Mouse (Mus musculus) adipocyte (in vitro differentiated cells): ENCODE data around the gene Slc29a1.
A peak's percentile ranks its signal among the peaks of the same experiment; 100 is the strongest.

Experiments
- DNase-seq: peaks from one replicate; pipeline ENCODE4 v3.0.0-alpha.2; 2016; ENCODE audit warnings: low spot score

The Slc29a1 gene

DNA sequence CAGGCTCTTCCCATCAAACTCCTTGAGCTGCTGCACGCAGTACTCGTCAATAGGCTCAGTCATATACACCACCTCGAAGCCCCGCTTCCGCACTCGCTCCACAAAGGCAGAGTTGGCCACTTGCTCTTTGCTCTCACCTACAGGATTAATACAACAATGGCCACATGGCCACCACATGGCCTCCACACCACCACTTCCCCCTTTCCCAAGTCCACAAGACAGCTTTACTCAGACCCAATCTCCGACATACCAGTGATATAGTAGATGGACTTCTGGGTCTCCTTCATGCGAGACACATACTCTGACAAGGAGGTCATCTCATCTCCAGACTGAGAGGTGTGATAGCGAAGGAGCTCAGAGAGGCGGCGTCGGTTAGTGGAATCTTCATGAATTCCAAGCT is 30.4 kb downstream of the Slc29a1 start:
- no peak for DNase-seq

DNA sequence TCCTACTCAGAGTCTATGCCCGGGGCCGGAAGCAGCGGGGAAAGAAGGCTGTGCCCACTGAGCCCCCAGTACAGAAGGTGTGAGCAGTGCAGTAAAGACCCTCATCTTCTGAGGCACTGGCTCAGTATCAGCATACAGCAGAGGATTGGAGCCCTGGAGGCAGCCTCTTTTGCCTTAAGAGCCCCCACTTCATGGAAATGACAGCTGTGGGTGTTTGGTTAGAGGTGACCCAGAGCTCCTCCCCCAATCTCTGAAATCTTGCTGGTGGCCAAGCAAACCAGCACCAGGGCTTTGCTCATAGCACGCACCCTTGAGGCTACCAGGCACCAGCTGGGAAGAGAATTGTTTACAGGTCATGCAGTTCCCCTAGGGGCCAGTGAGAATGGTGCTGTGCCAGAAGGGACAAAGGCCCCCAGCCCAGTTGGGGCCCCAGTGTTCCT is 32.2 kb downstream of the Slc29a1 start:
- DNase-seq: peak; percentile 54

DNA sequence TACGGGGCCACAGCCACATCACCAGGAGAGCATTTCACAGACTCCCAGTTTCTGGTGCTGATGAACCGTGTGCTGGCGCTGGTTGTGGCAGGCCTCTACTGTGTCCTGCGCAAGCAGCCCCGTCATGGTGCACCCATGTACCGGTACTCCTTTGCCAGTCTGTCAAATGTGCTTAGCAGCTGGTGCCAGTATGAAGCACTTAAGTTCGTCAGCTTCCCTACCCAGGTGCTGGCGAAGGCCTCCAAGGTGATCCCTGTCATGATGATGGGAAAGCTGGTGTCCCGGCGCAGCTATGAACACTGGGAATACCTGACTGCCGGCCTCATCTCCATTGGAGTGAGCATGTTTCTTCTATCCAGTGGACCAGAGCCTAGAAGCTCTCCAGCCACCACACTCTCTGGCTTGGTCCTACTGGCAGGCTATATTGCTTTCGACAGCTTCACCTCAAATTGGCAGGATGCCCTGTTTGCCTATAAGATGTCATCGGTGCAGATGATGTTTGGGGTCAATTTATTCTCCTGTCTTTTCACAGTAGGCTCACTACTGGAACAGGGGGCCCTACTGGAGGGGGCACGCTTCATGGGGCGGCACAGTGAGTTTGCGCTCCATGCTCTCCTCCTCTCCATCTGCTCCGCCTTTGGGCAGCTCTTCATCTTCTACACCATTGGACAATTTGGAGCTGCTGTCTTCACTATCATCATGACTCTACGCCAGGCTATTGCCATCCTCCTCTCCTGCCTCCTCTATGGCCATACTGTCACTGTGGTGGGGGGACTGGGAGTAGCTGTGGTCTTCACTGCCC is 32.8 kb downstream of the Slc29a1 start:
- DNase-seq: no peak

DNA sequence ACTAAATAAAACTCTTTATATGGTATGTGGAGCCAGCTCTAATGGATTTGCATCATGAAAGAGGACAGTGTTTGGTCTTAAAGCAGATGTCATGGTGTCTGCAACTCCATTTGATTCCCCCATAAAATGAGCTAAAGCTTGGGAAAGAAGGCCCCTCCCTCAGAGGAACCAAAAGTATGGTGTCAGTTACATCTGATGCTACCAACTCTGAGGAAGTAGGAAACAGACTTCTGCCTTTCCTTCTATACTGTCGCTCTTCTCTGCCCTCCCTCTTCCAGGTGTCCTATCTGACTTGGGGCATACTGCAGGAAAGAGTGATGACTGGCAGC is 33.4 kb downstream of the Slc29a1 start:
- DNase-seq: no peak

DNA sequence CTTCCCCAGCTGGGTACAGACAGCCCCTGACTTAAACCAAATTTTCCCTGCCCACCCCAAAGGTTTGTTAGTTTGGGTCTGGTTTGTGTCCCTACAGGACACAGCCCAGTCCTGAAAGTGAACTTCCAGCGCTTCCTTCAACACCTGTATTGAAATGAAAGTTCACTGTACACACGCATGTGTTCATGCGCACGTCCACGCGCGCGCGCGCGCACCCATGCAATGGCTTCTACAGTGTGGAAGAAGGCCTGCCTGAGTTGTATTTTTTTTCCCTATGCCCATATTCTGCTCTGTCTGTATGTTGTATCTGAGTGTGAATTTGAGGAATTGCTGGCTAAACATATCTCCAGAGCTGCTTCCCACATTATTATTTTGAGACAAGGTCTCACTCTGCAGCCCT is 34.3 kb downstream of the Slc29a1 start:
- no peak for DNase-seq

DNA sequence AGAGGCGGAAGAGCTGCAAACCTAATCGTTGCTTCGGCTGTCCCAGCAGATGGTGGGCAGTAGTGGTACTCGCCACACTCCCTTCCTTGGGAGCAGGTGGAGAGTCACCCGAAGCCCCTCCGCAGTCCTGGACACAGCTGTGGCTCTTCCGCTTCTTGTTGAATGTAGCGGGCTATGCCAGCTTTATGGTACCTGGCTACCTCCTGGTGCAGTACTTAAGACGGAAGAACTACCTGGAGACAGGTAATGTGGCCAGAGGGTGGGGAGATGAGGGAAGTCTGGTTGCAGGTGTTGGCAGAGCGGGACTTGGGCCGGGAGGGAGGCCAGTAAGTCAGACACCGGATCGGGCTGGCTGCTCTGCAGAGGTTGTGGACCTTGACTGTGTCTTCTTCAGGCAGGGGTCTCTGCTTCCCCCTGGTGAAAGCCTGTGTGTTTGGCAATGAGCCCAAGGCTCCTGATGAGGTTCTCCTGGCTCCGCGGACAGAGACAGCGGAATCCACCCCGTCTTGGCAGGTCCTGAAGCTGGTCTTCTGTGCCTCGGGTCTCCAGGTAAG is 34.8 kb downstream of the Slc29a1 start:
- DNase-seq: no peak

DNA sequence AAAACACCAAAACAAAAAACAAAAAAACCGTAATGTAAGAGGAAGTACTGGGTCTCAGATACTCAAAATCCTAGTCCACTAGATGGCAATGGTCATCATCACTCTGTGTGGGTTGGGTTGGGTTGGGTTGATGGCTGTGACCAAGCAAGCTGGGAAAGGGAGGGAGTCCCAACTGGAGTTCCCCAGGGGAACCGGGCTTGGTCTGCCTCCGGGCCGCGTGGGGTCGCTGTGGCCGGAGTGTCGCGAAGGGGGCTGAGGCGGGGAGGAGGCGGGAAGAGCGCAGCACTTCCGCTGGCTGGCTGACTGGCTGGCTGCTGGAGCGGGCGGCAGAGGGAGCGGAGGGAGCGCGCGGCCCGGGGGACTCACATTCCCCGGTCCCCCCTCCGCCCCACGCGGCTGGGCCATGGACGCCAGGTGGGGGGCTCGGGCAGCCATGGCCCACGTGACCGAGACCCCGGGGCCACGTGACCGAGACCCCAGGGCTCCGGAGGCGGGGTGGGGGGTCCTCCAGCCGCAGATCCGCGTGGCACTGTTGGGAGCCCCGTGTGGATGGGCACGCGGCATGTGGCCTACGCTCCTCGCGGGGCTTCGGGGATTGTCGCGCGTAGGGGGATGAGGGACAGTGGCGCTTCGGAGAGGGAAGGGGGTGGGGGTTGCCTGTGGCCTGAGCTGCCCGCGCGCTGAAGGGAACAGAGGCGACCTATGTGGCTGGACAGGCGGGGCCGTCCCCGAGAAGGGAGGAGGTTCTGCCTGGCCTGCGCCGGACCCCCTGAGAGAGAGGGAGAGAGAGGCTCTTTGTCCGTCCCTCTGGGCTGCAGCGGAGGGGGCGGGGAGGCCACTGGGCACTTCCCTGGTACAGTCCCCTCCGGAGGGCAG is 35.5 kb downstream of the Slc29a1 start, which contains the start of gene Slc35b2:
TSS of gene Slc35b2 (plus strand) at position 220 of the 876 bp plus-strand sequence.
- DNase-seq: peak; percentile 96

DNA sequence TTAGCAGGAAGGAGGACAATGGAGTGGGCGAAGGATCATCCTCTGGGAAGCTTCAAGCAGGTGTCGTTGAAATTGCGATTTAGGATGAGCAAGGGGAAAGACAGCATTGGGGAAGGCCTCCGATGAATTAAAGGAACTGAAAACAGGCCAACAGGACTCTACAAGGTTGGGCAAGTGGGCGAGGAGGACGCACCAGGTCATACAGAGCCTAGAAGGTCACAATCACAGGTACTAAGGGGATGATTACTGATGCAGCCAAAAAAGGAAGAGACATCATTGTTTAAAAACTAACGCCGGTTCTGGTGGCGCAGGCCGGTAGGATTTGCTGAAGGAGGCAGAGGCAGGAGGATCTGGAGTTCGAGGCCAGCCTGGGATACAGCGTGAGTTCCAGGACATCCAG is 36.2 kb downstream of the Slc29a1 start:
- no peak for DNase-seq

DNA sequence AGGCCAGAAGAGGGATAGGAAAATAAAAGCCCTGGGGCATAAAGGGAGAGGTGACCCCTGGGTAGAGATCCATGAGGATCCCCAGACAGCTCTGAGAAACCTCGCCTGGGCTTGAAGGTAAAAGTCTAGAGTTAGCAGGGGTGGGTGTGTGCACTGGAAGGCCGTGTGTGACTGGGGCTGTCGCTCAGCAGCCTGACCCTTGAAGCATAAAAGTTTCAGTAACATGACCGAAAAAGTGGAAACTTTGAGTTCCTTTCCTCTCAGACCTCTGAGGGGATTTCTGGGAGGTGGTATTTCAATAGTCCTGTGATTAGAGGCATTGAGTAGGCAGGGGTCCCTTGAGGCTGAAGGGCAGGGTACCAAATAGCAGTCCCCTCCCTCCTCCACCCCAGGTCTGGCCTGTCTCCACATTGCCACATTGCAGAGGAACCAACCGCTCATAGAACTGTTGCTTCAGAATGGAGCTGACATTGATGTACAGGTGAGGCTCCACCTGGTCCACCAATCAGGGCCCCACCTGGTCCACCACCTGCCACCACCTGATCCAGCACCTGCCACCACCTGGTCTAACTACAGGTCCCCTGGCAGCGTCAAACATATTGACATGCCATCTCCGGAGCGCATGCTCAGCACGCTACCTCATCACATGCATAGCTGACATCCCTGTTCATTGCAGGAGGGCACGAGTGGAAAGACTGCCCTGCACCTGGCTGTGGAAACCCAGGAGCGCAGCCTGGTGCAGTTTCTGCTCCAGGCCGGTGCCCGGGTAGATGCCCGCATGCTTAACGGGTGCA is 39.5 kb downstream of the Slc29a1 start:
- DNase-seq: no peak

DNA sequence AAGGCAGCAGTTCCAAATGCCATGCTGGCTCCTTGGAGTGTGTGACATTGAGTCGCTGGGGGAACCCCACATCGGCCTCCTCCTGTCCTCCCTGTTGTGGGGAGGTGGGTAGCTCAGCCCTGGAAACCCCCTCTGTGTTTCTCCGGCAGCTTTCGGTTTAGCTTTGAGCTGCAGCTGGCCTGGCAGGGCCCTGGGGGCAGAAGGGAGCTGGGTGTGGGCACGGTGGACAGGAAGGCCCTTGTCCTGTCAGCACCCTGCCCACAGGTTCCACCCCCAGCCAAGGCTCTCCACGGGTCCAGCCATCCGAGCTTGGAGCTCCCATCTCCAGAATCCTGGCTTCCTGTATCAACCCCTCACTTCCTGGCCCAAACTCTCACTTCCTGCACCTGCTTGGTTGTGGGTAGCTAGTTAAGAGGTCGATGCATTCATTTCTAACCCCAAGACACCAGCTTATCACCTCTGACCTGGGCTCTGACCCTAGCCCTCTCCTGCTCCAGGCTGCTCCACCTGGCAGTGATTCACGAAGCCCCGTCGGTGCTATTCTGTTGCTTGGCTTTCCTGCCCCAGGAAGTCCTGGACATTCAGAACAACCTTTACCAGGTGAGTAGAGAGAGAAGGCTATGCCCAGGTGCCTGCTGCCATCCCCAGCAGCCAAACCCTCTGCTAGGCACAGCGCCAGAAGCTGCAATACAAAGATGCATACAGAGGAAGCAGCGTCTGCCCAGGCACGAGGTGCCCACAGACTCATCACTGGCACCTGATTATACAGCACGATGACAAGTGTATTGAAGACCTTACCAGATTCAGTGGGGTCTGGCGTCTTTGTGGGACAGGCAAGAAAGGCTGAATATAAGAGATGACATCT is 41.2 kb downstream of the Slc29a1 start:
- DNase-seq: no peak

DNA sequence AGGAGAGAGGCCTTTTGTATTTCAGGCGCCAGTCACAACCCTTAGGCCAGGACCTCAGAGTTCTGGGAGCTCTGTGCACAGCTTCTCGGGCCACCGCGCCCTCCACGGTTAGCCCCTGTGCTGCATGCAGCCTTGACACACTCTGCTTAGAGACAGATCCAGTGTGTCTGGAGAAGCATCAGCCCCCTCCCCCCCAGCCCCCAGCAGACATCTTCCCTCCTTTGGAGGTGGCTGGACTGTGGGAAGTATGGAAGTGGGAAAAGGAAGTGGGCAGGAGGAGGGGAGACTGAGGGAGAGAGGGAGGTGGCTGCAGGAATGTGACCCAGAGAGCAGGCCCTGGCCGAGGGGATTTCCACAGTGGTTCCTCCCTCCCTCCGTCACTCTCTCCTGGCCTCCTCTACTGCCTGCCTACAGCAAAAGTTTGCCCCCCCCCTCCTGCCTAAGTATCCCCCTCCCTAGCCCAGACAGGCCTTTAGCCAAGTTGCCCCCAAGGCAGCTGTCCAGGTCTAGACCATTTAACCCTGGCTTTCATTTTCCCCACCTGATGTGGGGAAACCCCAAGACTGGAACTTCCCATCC is 42.1 kb downstream of the Slc29a1 start:
- no peak for DNase-seq

DNA sequence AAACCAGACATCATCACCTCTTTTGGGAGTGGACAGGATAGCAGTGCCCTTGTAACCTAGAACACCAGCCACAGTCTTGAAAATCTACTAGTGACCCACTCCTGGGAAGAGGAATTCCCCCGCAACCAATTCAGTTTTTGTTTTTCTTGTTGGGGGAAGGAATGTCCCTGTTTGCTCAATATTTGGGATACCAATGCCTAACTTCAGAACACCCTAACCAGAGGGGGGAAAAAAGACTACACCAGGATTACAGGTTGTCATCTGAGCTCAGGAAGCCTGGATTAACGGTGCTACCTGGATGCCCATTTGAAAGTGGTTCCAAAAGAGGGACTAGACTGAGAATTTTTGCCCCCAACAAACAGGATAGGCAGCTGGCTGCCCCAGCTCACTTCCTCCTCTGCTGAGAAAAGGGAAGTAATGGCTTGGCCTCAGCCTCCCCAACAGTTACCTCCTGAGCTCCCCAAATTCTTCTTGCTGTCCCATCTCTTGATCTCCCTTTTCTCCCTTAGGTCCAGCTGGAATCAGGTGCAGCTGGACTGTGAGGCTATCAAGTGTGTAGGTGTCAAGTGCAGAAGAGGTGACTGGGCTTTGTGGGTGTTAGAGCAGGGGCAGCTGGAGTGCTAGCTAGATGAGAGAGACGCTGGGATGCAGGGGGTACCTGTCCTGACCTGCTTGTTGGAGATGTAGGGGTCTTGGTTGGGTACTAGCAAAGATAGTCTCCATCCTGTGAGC is 42.7 kb downstream of the Slc29a1 start:
- no peak for DNase-seq

DNA sequence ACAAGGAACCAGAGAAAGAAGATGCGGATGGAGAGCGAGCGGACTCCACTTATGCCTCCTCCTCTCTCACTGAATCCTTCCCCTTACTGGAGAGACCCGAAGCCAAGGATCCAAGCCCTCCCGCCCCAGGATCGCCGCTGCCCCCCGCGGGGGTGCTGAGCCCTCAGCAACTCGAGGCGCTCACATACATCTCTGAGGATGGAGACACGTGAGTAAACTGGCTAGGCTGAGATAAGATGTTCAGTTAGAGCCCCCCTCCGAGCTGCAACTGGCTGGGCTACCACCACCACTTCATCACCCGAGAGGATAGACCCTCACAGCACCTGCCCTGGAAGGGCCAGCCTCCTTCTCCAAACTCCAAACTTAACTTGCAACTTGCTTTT is 43.3 kb downstream of the Slc29a1 start:
- no peak for DNase-seq

DNA sequence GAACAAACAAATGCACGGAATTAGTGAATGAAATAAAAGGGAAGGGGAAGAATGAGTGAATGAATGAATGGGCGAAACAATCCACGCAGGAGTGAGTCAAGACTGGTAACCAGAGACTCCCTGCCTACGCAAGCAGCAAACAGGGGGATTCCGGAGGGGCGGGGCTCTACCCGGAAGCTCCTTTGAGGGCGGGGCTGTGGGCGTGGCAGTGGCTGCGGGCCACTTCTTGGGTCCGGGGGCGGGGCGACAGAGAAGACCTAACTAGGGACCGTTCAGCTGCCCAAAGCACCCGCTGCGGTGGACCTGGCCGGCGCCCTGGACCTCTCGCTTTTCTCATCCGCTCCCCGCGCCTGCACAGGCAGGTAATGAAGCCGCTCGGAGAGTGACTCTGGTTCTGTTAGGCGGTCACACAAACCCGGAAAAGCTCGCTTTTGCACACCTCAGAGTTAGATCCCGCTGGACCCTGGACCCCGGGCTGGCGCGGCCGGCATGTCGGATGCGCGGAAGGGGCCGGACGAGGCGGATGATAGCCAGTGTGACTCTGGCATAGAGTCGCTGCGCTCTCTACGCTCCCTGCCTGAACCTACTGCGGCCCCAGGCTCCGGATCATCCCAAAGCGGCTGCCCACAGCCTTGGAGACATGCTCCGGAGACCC is 43.8 kb downstream of the Slc29a1 start, which contains the start of gene Nfkbie:
TSS of gene Nfkbie (plus strand) at position 252 of the 655 bp plus-strand sequence.
- peak; percentile 71 for DNase-seq

DNA sequence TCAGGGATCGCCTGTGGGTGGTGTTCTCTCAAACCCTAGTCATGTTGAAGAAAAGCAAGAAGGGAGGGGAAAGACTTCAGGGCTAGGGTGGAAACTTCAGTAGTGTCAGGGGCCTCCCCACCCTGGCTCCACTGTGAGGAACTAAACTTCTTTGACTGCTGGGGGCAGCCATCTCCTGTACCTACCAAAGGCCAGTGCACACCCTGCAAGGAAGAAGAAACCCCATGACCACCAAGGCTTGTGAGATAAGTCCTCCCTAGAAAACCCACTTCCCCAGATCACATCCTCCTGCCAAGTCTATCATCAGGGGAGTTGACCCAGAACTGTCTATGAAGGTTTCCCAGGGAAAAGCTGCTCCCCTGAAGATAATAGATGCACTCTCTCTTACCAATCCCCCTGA is 45.0 kb downstream of the Slc29a1 start:
- DNase-seq: no peak

DNA sequence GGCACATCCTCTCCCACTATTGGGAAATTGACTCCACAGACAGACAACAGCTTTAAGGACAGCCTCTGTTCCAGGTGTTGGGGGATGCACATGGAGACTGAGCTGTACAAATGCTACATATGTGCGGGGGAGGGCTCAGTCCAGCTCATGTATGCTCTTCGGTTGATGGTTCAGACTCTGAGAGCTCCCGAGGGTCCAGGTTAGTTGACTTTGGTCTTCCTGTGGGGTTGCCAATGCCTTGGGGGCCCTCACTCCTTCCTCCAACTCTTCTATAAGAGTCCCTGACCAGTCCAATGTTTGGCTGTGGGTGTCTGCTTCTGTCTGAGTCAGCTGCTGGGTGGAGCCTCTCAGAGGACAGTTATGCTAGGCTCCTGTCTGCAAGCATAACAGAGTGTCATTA is 46.3 kb downstream of the Slc29a1 start:
- DNase-seq: no peak

DNA sequence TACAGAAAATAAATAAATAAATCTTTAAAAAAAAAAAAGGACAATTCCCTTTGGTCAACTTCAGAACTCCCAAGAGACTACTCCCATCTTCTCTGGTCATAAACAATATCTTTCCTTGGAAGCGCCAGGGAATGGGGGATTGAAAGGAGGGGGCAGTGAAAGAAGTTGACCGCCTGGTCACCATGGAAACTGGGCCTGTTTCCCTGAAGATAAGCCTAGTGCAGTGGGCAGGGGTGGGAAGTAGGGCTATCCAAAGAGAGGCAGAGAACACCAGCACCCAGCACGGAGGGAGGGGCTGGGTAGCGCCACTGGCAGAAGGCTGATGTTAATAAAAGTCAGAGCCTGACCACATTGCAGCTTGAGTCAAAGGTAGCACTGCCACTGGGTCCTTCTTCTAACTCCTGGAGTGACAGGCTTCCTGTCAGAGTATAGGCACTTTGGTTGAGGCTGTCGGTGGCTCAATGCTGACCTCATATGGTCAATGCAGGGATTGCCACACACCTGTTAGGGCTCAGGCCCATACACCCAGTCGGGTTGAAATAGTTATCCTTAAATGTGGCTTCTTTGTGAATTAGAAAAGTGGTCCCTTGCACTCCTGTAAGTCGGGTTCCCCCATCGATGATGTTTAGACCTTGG is 47.5 kb downstream of the Slc29a1 start:
- DNase-seq: peak; percentile 81

DNA sequence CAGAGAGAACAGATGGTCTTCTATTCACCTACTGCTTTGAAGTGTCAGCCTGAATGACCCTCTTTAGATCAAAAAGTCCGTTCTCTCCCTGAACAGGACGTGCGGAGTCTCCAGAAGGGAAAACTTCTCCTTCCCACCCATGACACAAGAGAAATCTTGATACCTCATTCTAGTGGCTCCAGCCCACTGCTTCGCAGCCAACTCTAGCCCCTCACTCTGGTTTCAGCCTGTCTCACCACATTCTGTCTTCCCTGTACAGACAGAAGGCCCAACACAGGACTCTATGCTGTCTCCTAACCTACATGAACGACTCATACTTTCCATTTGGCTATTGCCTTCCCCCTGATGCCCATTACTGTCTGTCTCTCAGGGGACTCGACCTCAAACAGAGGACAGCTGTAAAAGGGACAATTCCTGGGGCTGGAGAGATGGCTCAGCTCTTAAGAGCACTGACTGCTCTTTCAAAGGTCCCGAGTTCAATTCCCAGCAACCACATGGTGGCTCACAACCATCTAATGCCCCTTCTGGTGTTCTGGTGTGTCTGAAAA is 48.1 kb downstream of the Slc29a1 start:
- DNase-seq: no peak

DNA sequence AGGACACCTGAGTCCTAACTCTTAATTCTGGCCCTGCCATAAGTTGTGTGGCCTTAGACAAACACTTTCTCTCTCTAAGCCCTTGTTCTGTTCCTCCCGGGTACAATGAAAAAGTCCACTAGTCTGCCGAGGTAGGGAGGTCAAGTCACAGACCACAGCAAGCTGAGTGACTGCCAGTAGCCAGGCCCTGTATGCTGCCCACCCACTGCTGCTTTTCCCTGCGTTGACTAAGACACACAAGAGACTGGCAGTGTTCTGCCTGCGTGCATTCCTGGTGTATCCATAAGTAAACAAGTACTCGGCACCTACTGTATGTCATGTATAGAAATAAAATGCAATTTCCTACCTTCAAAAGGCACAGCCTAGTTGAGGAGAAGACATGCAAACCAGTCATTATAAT is 49.2 kb downstream of the Slc29a1 start:
- DNase-seq: no peak
